Mouse (Mus musculus): ENCODE measurements at regions not wholly inside any gene's neighbourhood (a gene's known extent, or its start where the extent isn't known, plus 50 kb on each side); places are given as distances from the start of the nearest gene placed in this dataset.

- H3K36me3 ChIP-seq (ENCODE audit: insufficient read depth): no peaks in the 10 kb centered on the region
- H3K9me3 ChIP-seq (ENCODE audit: low read depth, low read length): no peaks in the 10 kb centered on the region
- no peak overlapping the region for H3K4me3 ChIP-seq (ENCODE audit: low read depth, low read length)
- no peak overlapping the region for H3K9ac ChIP-seq
- H3K4me2 ChIP-seq: no peak overlapping the region
- 56% methylated on average over 2 of the region's 2 CpGs for WGBS
- ATAC-seq (ENCODE audit: insufficient read depth) (no peak), DNase-seq (no peak)
- TF ChIP-seq CTCF (IDR thresholded peaks at IDR 0.05; ENCODE audit: low read depth): no peak
- no peak overlapping the region for H3K27ac ChIP-seq (ENCODE audit: low read depth)
- no peaks in the 10 kb centered on the region for H3K4me1 ChIP-seq (ENCODE audit: insufficient read depth)
- H3K27me3 ChIP-seq (ENCODE audit: insufficient read depth, low read length): no peaks in the 10 kb centered on the region
Measured at GRCm38 (mm10) chr2:48636108-48636507, 177.8 kb upstream of the Acvr2a start.

GRCm38 (mm10) chr2:48644114-48644513 is 169.8 kb upstream of the Acvr2a start:
- 62% methylated on average over 3 of the region's 3 CpGs for WGBS
- Histone ChIP-seq H3K27me3 (ENCODE audit: insufficient read depth, low read length) (no peaks in the 10 kb centered on the region), H3K4me2 (no peak overlapping the region), H3K36me3 (ENCODE audit: insufficient read depth) (no peaks in the 10 kb centered on the region), H3K9ac (no peak overlapping the region), H3K9me3 (ENCODE audit: low read depth, low read length) (no peaks in the 10 kb centered on the region), H3K4me3 (ENCODE audit: low read depth, low read length) (no peak overlapping the region), H3K4me1 (ENCODE audit: insufficient read depth) (no peaks in the 10 kb centered on the region), H3K27ac (ENCODE audit: low read depth) (no peak overlapping the region)
- DNase-seq: no peak
- ATAC-seq (ENCODE audit: insufficient read depth): no peak
- no peak for TF ChIP-seq CTCF (IDR thresholded peaks at IDR 0.05; ENCODE audit: low read depth)

DNA sequence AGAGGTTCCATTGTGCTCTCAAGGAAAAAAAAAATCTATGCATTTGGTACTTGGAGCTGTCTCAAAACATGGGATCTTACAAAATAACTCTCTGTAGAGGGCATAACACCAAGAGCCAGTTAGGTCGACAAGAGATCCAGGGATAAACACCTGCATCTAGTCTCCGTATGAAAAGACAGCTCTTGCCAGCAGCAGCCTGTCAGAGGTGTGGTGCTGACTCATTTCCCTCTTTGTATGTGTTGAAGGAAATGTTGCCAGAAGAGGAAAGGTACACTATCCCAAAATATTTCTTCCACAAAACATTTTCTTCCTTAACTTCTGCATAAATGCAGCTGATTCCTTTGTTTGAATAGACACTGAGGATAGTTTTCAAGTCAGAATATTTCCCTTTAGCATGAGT is 163.6 kb upstream of the Acvr2a start:
- Histone ChIP-seq H3K27ac (ENCODE audit: low read depth) (no peak overlapping the region), H3K4me2 (no peak overlapping the region), H3K9ac (no peak overlapping the region), H3K27me3 (ENCODE audit: insufficient read depth, low read length) (no peaks in the 10 kb centered on the region), H3K4me3 (ENCODE audit: low read depth, low read length) (no peak overlapping the region), H3K4me1 (ENCODE audit: insufficient read depth) (no peaks in the 10 kb centered on the region), H3K9me3 (ENCODE audit: low read depth, low read length) (no peaks in the 10 kb centered on the region), H3K36me3 (ENCODE audit: insufficient read depth) (no peaks in the 10 kb centered on the region)
- no peak for ATAC-seq (ENCODE audit: insufficient read depth)
- WGBS: 23% methylated on average over 2 of the region's 2 CpGs
- no peak for TF ChIP-seq CTCF (IDR thresholded peaks at IDR 0.05; ENCODE audit: low read depth)
- no peak for DNase-seq

- Histone ChIP-seq H3K9ac (no peak overlapping the region), H3K4me3 (ENCODE audit: low read depth, low read length) (no peak overlapping the region), H3K27me3 (ENCODE audit: insufficient read depth, low read length) (no peaks in the 10 kb centered on the region), H3K9me3 (ENCODE audit: low read depth, low read length) (no peaks in the 10 kb centered on the region), H3K36me3 (ENCODE audit: insufficient read depth) (no peaks in the 10 kb centered on the region), H3K27ac (ENCODE audit: low read depth) (no peak overlapping the region), H3K4me2 (no peak overlapping the region), H3K4me1 (ENCODE audit: insufficient read depth) (no peaks in the 10 kb centered on the region)
- DNase-seq (no peak), ATAC-seq (ENCODE audit: insufficient read depth) (no peak)
- whole genome bisulfite sequencing: 50% methylated on average over 1 of the region's 1 CpGs
- TF ChIP-seq CTCF (IDR thresholded peaks at IDR 0.05; ENCODE audit: low read depth): no peak
Measured at GRCm38 (mm10) chr2:48661222-48661621, 152.7 kb upstream of the Acvr2a start.

DNA sequence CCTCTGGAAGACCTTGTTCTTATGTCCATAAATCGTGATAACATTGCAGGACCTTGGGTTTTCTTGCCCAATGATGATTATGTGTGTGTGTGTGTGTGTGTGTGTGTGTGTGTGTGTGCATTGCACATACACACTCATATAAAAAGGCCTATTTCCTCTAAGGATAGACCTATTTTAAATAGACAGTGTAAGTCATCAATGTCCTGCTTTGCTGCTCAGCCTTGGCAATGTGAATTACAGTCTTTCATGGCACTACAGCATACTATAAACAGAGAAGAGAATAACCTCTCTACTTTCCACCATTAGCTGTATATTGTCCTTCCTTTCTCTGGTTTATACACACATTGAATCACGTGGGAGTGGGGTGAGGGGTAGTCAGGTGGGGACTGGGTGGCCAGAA is 148.8 kb upstream of the Acvr2a start:
- no peaks in the 10 kb centered on the region for H3K36me3 ChIP-seq (ENCODE audit: insufficient read depth)
- no peaks in the 10 kb centered on the region for H3K27me3 ChIP-seq (ENCODE audit: insufficient read depth, low read length)
- ATAC-seq (ENCODE audit: insufficient read depth): no peak
- H3K4me3 ChIP-seq (ENCODE audit: low read depth, low read length): no peak overlapping the region
- H3K9me3 ChIP-seq (ENCODE audit: low read depth, low read length): no peaks in the 10 kb centered on the region
- H3K9ac ChIP-seq: no peak overlapping the region
- H3K4me1 ChIP-seq (ENCODE audit: insufficient read depth): no peaks in the 10 kb centered on the region
- WGBS: 55% methylated on average over 2 of the region's 2 CpGs
- DNase-seq: no peak
- TF ChIP-seq CTCF (IDR thresholded peaks at IDR 0.05; ENCODE audit: low read depth): no peak
- H3K27ac ChIP-seq (ENCODE audit: low read depth): no peak overlapping the region
- H3K4me2 ChIP-seq: no peak overlapping the region

GRCm38 (mm10) chr2:48689098-48689497 is 124.8 kb upstream of the Acvr2a start:
- TF ChIP-seq CTCF (IDR thresholded peaks at IDR 0.05; ENCODE audit: low read depth): no peak
- ATAC-seq (ENCODE audit: insufficient read depth): no peak
- 69% methylated on average over 1 of the region's 1 CpGs for WGBS

DNA sequence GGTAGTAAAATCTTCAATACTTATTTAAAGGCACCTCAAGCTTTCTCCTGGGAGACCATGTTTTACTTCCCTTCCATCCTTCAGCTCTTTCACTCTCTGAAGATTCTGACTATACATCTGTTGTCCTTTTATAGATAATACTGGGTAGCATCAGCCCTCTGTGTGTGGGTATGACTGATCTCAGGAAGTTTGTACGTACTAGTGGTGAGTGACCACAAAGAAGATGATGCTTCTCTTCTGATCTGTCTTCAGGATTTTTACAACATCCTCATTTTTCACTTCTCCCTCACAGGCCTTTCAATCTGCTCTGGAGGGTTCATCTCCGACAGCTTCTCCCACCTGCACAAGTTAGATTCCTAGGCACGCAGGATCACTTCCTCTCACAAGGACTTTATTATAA is 119.4 kb upstream of the Acvr2a start:
- 79% methylated on average over 3 of the region's 3 CpGs for WGBS
- no peaks in the 10 kb centered on the region for H3K4me1 ChIP-seq (ENCODE audit: insufficient read depth)
- no peak overlapping the region for H3K9ac ChIP-seq
- ATAC-seq (ENCODE audit: insufficient read depth): no peak
- H3K27me3 ChIP-seq (ENCODE audit: insufficient read depth, low read length): no peaks in the 10 kb centered on the region
- H3K36me3 ChIP-seq (ENCODE audit: insufficient read depth): no peaks in the 10 kb centered on the region
- no peak for DNase-seq
- no peak overlapping the region for H3K4me3 ChIP-seq (ENCODE audit: low read depth, low read length)
- TF ChIP-seq CTCF (IDR thresholded peaks at IDR 0.05; ENCODE audit: low read depth): no peak
- H3K4me2 ChIP-seq: no peak overlapping the region
- no peak overlapping the region for H3K27ac ChIP-seq (ENCODE audit: low read depth)
- H3K9me3 ChIP-seq (ENCODE audit: low read depth, low read length): no peaks in the 10 kb centered on the region

More at GRCm38 (mm10) chr2:48689098-48689497, 124.8 kb upstream of the Acvr2a start:
- H3K4me1 ChIP-seq (ENCODE audit: insufficient read depth): no peaks in the 10 kb centered on the region
- H3K9ac ChIP-seq: no peak overlapping the region
- no peaks in the 10 kb centered on the region for H3K36me3 ChIP-seq (ENCODE audit: insufficient read depth)
- H3K27ac ChIP-seq (ENCODE audit: low read depth): no peak overlapping the region
- no peaks in the 10 kb centered on the region for H3K27me3 ChIP-seq (ENCODE audit: insufficient read depth, low read length)
- no peak overlapping the region for H3K4me3 ChIP-seq (ENCODE audit: low read depth, low read length)
- H3K4me2 ChIP-seq: no peak overlapping the region
- no peak for DNase-seq
- no peaks in the 10 kb centered on the region for H3K9me3 ChIP-seq (ENCODE audit: low read depth, low read length)

DNA sequence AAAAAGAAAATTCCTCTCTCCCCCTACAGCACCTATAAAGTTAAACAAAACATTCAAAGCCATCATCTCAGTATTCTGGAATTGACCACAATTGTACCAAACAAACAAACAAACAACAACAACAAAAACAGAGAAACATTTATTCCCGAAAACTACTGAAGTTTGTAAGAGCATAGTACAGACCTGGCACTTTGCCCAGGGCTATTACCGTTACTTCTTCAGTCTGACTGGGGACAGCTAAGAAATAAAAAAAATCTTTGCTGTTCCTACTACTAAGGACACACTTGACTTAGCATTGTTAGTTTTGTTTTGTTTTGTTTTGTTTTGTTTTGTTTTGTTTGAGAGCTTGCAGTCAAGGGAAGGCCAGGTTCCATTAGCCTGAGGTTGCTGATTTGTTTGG is 113.0 kb upstream of the Acvr2a start:
- DNase-seq (peak; percentile 77), ATAC-seq (ENCODE audit: insufficient read depth) (no peak)
- Histone ChIP-seq H3K27me3 (ENCODE audit: insufficient read depth, low read length) (no peaks in the 10 kb centered on the region), H3K27ac (ENCODE audit: low read depth) (no peak overlapping the region), H3K4me3 (ENCODE audit: low read depth, low read length) (no peak overlapping the region), H3K4me1 (ENCODE audit: insufficient read depth) (no peaks in the 10 kb centered on the region), H3K9me3 (ENCODE audit: low read depth, low read length) (no peaks in the 10 kb centered on the region), H3K36me3 (ENCODE audit: insufficient read depth) (no peaks in the 10 kb centered on the region), H3K4me2 (no peak overlapping the region), H3K9ac (no peak overlapping the region)
- TF ChIP-seq CTCF (IDR thresholded peaks at IDR 0.05; ENCODE audit: low read depth): no peak
- WGBS: 27% methylated on average over 2 of the region's 2 CpGs

All from lung, embryonic 14.5 days (tissue).